Mouse (Mus musculus) hindbrain, embryonic 12.5 days (tissue): ENCODE measurements around the gene Srr. TPM values are rescaled to one million over a fixed set of nuclear protein-coding genes. Genes with fewer than 3 reads are reported as not detected.

Experiments
- ATAC-seq: fragments of 200-750 bp; cut with Nextera tagmentation; 2 replicates; pipeline ENCODE4 v1.8.0; 2017; ENCODE audit warnings: moderate TSS enrichment; ENCODE audit not compliant: low FRiP score
- H3K27ac ChIP-seq: fragments of 300-500 bp; sonication (generic); 2 replicates; pipeline ENCODE4 v1.5.1; 2016; ENCODE audit warnings: mild to moderate bottlenecking
- H3K27me3 ChIP-seq: fragments of 300-500 bp; sonication (generic); 2 replicates; pipeline ENCODE4 v1.6.1; 2016; ENCODE audit warnings: mild to moderate bottlenecking
- H3K36me3 ChIP-seq: fragments of 300-500 bp; sonication (generic); 2 replicates; pipeline ENCODE4 v1.6.1; 2016; ENCODE audit warnings: mild to moderate bottlenecking
- H3K4me1 ChIP-seq: fragments of 300-500 bp; sonication (generic); 2 replicates; pipeline ENCODE4 v1.6.1; 2016
- H3K4me2 ChIP-seq: fragments of 300-500 bp; sonication (generic); replicated peaks from 2 replicates; pipeline ENCODE4 v1.6.1; 2016; ENCODE audit warnings: mild to moderate bottlenecking
- H3K4me3 ChIP-seq: fragments of 300-500 bp; sonication (generic); 2 replicates; pipeline ENCODE4 v1.5.1; 2016; ENCODE audit warnings: mild to moderate bottlenecking
- H3K9ac ChIP-seq: fragments of 300-500 bp; sonication (generic); 2 replicates; pipeline ENCODE4 v1.6.1; 2016; ENCODE audit warnings: mild to moderate bottlenecking, moderate library complexity
- H3K9me3 ChIP-seq: fragments of 300-500 bp; sonication (generic); replicated peaks from 2 replicates; pipeline ENCODE4 v1.6.1; 2016; ENCODE audit warnings: mild to moderate bottlenecking
- WGBS: fragments of 180-500 bp; shearing (Covaris S2); methylation state at CpG from one replicate; pipeline ENCODE4 v1.1.7; 2016; 5-methylcytosine and 5-hydroxymethylcytosine counted together
- polyA plus RNA-seq: library from polyadenylated mRNA; unstranded; fragments of >200 nt; fragmentation: Nextera tagmentation; extraction: Ambion mirVana; gene quantifications from 2 replicates; pipeline ENCODE4 v1.2.1, GENCODE M21; 2016

Gene Srr
- polyA plus RNA-seq, 1 experiment from 2014 or later, result 30.2 TPM

DNA sequence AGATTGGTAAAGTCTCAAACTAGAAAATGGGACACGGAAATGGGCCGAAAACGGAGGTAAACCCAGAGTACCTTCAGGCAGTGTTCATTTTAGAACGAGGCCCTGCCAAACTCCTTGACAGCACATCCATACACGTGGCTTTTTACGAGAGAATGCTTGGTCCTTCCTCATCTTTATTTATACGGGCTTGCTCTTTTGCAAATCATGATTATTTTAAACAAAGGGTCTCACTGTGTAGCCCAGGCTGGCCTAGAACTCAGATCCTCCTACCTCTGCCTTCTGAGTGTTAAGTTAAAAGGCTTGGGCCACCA, 27.3 kb downstream of the Srr start:
- peak overlapping the region; percentile 84 for H3K9ac ChIP-seq
- ATAC-seq, result no peak
- under 1% methylated on average over 7 of the region's 7 CpGs for WGBS
- H3K27me3 ChIP-seq, result no peaks in the 10 kb centered on the region
- peak overlapping the region; percentile 89 for H3K4me2 ChIP-seq
- peak overlapping the region; percentile 83 for H3K4me3 ChIP-seq
- H3K27ac ChIP-seq, result no peak overlapping the region; the same call in 1 of the 2 replicates
- H3K9me3 ChIP-seq, result no peaks in the 10 kb centered on the region
- H3K4me1 ChIP-seq, result peaks cover 21% of the 10 kb centered on the region
- H3K36me3 ChIP-seq, result peaks cover 34% of the 10 kb centered on the region

DNA sequence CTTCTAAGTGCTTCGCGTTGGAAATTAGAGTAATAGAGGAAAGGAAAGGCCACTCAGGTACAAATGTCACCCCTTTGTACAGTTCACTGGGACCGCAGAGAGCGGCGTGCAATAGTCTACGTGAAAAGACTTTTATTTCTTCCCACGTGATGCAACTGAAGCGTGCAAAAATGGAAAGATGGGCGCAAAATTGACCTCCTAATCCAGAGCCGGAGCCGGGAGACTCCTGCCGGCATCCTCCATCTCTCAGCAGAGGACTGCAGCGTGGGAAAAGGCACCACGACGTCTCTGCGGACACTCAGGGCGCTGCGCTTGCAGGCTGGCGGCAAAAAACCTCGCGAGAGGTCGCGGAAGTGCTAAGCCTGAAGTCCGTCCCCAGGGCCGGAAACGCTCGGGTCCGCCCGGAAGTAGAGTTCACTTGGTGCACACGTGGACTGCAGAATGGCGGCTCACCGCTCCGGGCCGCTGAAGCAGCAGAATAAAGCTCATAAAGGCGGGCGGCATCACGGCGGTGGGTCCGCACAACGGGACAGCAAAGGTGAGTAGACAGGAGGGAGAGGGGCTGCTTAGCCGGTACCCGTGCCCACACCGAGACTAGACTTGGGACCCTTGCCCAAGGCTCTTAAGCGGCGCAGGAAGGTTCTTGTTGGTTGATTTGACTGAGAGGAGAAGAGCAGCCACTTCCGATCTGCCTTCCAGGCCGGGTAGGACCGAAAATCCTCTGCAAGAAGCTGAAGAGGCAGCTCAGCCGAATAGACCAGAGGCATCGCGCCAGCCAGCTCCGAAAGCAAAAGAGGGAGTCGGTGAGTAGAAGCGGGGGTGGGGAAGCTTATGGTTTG, 27.9 kb downstream of the Srr start, which contains the start of gene Tsr1:
Tsr1 (plus strand) TSS at position 394 of the 839 bp plus-strand sequence.
- ATAC-seq, result peak; percentile 84
- Histone ChIP-seq H3K27ac (peak within 1 kb of the TSS; percentile 93), H3K27me3 (no peaks in the 10 kb centered on the region), H3K4me1 (peaks cover 21% of the 10 kb centered on the region), H3K9me3 (no peaks in the 10 kb centered on the region), H3K4me3 (peak within 1 kb of the TSS; percentile 83), H3K9ac (peak within 1 kb of the TSS; percentile 84), H3K36me3 (peaks cover 28% of the 10 kb centered on the region), H3K4me2 (peak within 1 kb of the TSS; percentile 89)
- WGBS, result under 1% methylated on average over 54 of the region's 54 CpGs

DNA sequence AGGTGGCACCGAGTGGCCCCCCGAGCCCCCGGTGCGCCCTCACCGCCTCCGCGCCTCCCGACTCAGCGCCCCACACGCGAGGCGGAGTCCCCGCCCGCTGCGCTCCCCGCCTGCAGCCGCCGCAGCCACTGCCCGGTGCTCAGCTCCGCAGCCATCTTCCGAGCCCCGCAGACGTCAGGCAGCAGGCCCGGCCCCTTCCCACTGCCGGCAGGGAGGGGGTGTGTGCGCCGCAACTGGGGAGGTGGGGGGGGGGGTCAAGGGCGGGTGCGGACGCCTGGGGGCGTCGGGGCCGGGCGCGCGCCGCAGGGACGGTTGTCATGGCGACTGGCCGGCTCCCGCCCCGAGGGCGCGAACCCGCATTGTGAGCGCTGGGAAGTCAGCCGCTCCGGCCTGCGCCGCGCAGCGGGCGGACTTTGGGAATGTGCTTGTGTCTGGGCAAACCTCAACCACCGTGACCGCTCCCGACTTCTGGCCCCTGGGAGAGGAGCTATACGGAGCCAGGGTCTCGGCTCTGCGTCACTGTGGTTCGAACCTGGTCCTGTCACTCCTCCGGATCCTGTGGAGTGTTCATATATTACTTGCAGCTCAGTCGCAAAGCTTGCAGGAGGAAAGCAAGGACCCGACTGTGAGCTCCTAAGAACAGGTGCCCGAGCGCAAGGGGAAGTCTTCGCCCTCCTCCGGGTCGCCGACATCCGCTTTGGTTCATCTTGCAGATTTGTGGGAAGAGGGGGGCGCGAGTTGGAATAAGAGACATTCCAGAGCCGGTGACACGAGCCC, 28.7 kb downstream of the Srr start, which contains the start of gene Sgsm2:
Sgsm2 (minus strand) TSS at position 160 of the 777 bp plus-strand sequence.
- Histone ChIP-seq H3K36me3 (peaks cover 23% of the 10 kb centered on the region), H3K4me3 (peak within 1 kb of the TSS; percentile 83), H3K4me1 (peaks cover 21% of the 10 kb centered on the region), H3K27me3 (no peaks in the 10 kb centered on the region), H3K9me3 (no peaks in the 10 kb centered on the region), H3K27ac (peak within 1 kb of the TSS; percentile 93), H3K4me2 (peak within 1 kb of the TSS; percentile 89), H3K9ac (peak within 1 kb of the TSS; percentile 84)
- peak; percentile 83 for ATAC-seq
- WGBS, result under 1% methylated on average over 67 of the region's 74 CpGs

DNA sequence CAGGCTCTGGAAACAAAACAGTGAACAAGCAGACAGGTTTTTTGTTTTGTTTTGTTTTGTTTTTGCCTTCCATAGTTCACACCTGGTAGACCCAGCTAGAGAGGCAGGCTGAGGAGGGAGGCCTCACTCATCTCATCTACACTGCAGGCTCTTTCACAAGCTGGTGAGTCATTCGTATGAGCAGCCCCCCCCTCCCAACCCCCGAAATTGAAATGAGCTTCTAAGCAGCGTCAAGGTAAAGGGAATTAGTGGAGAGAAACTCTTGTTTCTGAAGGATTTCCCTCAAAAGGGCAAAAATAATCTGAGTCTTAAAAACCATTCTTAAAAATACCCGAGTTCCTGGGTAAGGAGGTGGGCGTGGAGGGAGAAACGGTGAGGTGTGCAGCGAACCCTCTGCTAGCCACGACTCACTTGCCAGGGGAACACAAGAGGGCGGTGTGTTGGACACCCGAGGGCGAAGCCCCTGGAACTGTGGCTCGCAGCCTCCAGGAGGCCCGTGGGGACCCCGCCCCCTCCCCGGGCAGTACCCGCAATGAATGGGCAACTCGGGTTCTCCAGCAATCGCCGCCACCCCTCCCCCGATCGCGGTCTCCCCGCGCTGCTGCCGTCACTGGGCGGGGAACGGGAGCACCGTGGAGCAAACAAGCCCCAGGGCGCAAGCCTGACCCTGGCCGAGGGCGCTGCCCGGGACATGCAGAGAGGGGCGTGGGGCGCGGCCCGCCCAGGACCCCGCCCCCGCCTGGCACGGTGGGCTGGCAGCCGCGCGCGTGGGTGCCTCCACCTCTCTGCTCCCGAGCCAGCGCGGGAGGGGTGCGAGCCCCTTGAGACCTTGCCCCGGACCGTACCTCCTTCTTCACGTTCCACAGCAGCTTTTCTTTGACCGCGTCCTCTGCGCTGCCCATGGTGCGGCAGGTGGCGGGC, 29.5 kb downstream of the Srr start:
- Histone ChIP-seq H3K27ac (peak overlapping the region; percentile 93), H3K27me3 (no peaks in the 10 kb centered on the region), H3K4me3 (peak overlapping the region; percentile 83), H3K4me2 (peak overlapping the region; percentile 89), H3K9me3 (no peaks in the 10 kb centered on the region), H3K4me1 (peaks cover 21% of the 10 kb centered on the region), H3K9ac (peak overlapping the region; percentile 84), H3K36me3 (peaks cover 14% of the 10 kb centered on the region)
- WGBS, result under 1% methylated on average over 52 of the region's 55 CpGs
- ATAC-seq, result peak; percentile 53

DNA sequence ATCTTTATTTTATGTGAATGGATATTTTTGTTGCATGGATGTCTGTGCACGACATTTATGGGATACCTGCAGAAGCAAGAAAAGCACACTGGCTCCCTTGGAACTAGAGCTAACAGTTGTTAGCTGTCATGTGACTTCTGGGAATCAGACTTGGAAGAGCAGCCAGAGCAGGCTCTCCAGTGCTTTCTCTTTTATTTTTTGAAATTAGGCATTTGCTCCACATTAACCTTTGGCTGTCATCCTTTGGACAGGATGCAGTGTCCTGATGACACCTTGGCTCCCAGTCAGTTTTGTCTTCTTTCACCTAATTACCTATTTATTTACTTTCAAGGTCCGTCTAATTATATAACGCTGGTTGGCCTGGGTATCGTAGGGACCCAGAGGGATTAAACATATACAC, 31.1 kb downstream of the Srr start:
- Histone ChIP-seq H3K9ac (no peak overlapping the region), H3K4me1 (peaks cover 21% of the 10 kb centered on the region), H3K9me3 (no peaks in the 10 kb centered on the region), H3K36me3 (no peaks in the 10 kb centered on the region), H3K27ac (no peak overlapping the region), H3K4me3 (no peak overlapping the region), H3K27me3 (no peaks in the 10 kb centered on the region), H3K4me2 (no peak overlapping the region)
- WGBS, result 88% methylated on average over 4 of the region's 4 CpGs
- no peak for ATAC-seq

DNA sequence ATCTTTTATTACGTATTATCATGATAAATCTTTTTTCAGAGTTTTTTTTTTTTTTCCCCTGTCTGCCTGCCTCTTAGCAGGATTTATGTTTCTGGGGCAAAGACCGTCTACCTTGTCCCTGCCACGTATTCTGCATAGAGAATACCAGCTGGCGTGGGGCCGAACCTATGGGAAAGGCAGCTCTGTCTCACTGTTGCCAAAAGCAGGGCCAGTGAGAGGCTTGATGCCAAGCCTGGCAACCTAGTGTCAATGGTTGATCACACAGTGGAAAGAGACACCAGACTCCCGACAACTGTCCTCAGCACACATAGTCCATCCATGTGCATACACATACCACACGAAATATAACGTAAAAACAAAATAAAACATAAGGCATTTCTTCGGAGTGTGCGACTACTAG, 42.6 kb downstream of the Srr start:
- Histone ChIP-seq H3K36me3 (peaks cover 11% of the 10 kb centered on the region; the same call in 1 of the 2 replicates), H3K9ac (no peak overlapping the region)
- 94% methylated on average over 10 of the region's 10 CpGs for WGBS

DNA sequence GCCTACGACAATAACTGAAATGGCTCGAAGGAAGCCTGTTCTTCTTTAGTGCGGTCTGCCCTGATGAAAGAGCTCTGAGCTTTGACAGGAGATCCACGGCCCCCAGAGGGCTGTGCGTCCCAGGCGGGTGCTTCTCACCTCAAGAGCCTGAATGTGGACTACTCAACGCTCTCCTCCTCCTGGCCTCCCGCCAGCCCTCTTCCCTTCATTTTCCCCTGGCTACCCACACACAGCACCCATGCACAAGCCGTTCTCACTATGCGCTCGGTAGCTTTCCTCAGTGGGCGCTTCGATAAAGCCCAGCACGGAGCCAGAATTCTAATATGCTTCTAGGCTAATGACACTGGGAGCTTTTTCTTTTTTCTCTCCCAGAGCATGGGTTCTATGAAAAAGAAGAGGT, 43.8 kb downstream of the Srr start:
- Histone ChIP-seq H3K27ac (peak overlapping the region; percentile 48), H3K36me3 (peaks cover 11% of the 10 kb centered on the region; the same call in 1 of the 2 replicates), H3K4me3 (no peak overlapping the region), H3K9ac (peak overlapping the region; percentile 35; the same call in 1 of the 2 replicates), H3K27me3 (no peaks in the 10 kb centered on the region), H3K4me1 (peaks cover 11% of the 10 kb centered on the region), H3K9me3 (no peaks in the 10 kb centered on the region), H3K4me2 (no peak overlapping the region)
- no peak for ATAC-seq
- WGBS, result 69% methylated on average over 14 of the region's 14 CpGs

More for the DNA sequence above, 42.6 kb downstream of the Srr start:
- no peak overlapping the region for H3K27ac ChIP-seq
- peaks cover 4% of the 10 kb centered on the region; the same call in 1 of the 2 replicates for H3K4me1 ChIP-seq
- H3K9me3 ChIP-seq, result no peaks in the 10 kb centered on the region
- H3K4me3 ChIP-seq, result no peak overlapping the region
- no peak for ATAC-seq
- H3K27me3 ChIP-seq, result no peaks in the 10 kb centered on the region
- no peak overlapping the region for H3K4me2 ChIP-seq

DNA sequence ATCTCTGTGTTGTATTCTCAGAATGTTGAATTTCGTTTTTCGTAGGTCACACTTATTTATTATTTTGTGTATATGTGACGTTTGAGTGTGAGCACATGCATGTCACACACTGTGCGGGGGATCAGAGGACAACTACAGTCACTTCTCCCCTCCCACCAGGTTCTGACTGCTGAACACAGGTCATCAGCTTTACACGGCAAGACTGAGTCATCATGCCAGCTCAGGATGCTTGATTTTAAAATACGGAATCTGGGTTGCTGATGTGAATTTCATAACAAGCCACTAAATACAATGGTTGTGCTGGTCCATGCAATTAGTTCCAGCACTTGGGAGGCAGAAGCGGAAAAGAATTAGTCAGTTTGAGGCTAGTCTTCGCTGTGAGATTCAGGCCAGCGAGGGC, 44.7 kb downstream of the Srr start:
- no peak overlapping the region for H3K27ac ChIP-seq
- H3K9ac ChIP-seq, result no peak overlapping the region
- no peak overlapping the region for H3K4me2 ChIP-seq
- no peaks in the 10 kb centered on the region for H3K27me3 ChIP-seq
- no peaks in the 10 kb centered on the region for H3K9me3 ChIP-seq
- H3K4me1 ChIP-seq, result peaks cover 20% of the 10 kb centered on the region
- no peak for ATAC-seq
- 90% methylated on average over 9 of the region's 9 CpGs for WGBS
- H3K36me3 ChIP-seq, result peaks cover 11% of the 10 kb centered on the region; the same call in 1 of the 2 replicates
- H3K4me3 ChIP-seq, result no peak overlapping the region

DNA sequence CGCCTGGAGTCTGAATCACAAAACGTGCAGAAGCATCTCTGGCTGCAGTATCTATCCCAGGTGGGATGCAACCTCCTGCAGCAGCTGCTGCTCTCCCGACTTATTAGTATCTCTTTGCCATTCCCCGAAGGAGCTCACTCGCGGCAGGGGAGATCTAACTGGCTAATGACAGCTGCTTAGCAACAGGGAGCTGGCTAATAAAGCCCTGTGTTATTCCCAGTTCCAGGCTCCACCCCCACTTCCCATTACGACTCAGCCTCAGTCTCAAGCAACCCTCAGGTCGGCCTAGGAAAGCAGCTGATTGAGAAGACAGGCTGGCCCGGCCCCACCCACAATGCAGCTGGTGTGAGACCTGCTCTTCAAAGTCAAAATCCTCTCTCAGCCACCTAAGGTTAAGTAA, 48.9 kb downstream of the Srr start:
- peak; percentile 95 for ATAC-seq
- Histone ChIP-seq H3K4me2 (peak overlapping the region; percentile 45), H3K4me3 (no peak overlapping the region), H3K9ac (peak overlapping the region; percentile 41; the same call in 1 of the 2 replicates), H3K9me3 (no peaks in the 10 kb centered on the region), H3K27me3 (no peaks in the 10 kb centered on the region), H3K27ac (peak overlapping the region; percentile 62), H3K36me3 (no peaks in the 10 kb centered on the region), H3K4me1 (peaks cover 23% of the 10 kb centered on the region)
- WGBS, result 2% methylated on average over 9 of the region's 9 CpGs

DNA sequence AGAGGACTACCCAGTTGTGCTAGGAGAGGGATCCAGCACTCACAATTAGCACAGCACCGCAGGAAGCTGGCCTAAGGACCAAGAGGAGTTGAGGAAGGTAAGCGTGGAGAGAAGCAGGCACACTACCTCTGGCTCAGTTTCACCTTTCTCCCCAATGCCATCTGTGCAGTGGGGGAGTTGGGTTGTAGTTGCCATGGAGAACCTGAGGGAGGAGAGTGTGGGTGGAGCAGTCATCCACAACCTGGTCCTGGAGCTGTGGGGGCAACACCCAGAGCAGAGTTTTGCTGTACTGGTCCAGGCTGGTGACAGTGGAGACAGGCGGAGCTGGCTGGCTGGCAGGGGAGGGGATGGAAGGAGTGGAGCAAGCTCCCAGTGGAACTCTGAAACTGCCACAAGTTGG, 51.1 kb downstream of the Srr start:
- H3K4me2 ChIP-seq, result no peak overlapping the region
- H3K4me1 ChIP-seq, result peaks cover 37% of the 10 kb centered on the region
- no peak overlapping the region for H3K27ac ChIP-seq
- WGBS, result 66% methylated on average over 3 of the region's 3 CpGs
- no peak overlapping the region for H3K9ac ChIP-seq
- H3K9me3 ChIP-seq, result no peaks in the 10 kb centered on the region
- no peak for ATAC-seq
- H3K27me3 ChIP-seq, result no peaks in the 10 kb centered on the region
- H3K4me3 ChIP-seq, result no peak overlapping the region
- H3K36me3 ChIP-seq, result no peaks in the 10 kb centered on the region

DNA sequence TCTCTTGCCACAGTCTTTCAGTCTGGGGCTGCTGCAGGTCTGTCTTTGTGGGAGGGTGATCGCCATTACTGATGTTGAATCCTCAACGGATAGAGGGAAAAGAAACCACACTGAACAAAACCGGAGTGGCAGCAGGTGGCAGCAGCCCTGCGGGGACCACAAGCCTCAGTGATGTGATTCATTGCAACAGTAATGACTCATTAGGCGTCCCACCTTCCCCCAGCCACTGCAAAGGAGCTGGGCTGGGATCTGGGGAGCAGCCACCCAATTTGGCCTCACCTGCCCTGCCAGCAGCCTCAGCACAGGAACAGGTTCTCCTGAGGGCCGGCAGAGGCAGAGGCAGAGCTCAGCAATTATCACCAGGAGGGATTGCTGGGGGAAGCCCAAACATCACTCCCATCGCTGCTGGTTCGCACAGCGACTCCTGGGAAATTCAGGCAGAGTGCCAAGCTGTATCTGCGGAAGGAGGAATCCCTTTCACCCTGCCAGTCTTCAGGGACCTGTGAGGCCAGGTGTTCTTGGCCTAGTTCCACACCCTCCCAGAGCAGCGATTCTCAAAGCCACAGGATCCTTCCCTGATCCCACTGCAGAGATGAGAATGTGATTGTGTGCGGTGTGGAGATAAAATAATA, 54.6 kb downstream of the Srr start:
- Histone ChIP-seq H3K9ac (no peak overlapping the region), H3K9me3 (no peaks in the 10 kb centered on the region), H3K27ac (peak overlapping the region; percentile 71), H3K4me2 (peak overlapping the region; percentile 25), H3K4me1 (peaks cover 30% of the 10 kb centered on the region), H3K36me3 (peaks cover 13% of the 10 kb centered on the region), H3K27me3 (no peaks in the 10 kb centered on the region), H3K4me3 (no peak overlapping the region)
- WGBS, result 33% methylated on average over 12 of the region's 12 CpGs
- no peak for ATAC-seq
